Mouse (Mus musculus): ENCODE measurements around the gene BC017158. TPM values are rescaled to one million over a fixed set of nuclear protein-coding genes. Genes with fewer than 3 reads are reported as not detected.

The BC017158 gene
- polyA plus RNA-seq, 1 experiment from 2014 or later = 23.6 TPM

DNA sequence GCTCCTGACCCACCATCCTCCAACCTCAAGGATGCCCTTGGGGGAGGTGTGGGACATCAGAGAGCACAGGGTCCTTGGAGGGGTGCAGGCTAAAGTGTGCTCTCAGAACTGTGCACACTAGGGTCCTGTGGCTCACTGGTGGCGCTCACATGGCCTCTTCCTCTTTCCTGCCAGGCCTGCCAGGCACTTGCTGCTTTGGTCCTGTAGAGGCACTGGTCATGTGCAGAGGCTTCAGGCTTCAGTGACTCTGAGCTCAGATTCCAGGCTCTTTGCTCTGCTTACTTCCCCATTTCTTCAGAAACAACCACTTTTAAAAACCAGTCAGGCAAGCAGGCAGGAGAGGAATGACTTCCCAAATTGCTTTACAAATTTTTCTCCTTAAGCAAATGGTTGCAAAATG is 34.9 kb upstream of the BC017158 start:
- Histone ChIP-seq H3K27me3 (replicated peaks; ENCODE audit: control insufficient read depth, insufficient read depth, low read length) (no peaks in the 10 kb centered on the region), H3K27ac (replicated peaks; ENCODE audit: low read depth, low read length) (no peak overlapping the region), H3K9ac (ENCODE audit: low read depth, low read length) (no peak overlapping the region), H3K36me3 (ENCODE audit: control insufficient read depth, insufficient read depth, low read length) (no peaks in the 10 kb centered on the region), H3K4me2 (ENCODE audit: low read depth, low read length) (no peak overlapping the region), H3K4me1 (ENCODE audit: control insufficient read depth, insufficient read depth, low read length) (no peaks in the 10 kb centered on the region), H3K4me3 (ENCODE audit: low read depth, low read length) (no peak overlapping the region), H3K9me3 (ENCODE audit: control insufficient read depth, low read length) (peaks cover 3% of the 10 kb centered on the region; the same call in 1 of the 2 replicates)
- DNase-seq (ENCODE audit: low spot score) (no peak), ATAC-seq (ENCODE audit: low read depth) (no peak)
- WGBS = 100% methylated on average over 1 of the region's 1 CpGs

- ATAC-seq (ENCODE audit: low read depth) (no peak), DNase-seq (ENCODE audit: low spot score) (no peak)
- peak overlapping the region; percentile 13; the same call in 1 of the 2 replicates for H3K4me2 ChIP-seq (ENCODE audit: low read depth, low read length)
- no peaks in the 10 kb centered on the region for H3K9me3 ChIP-seq (ENCODE audit: control insufficient read depth, low read length)
- H3K36me3 ChIP-seq (ENCODE audit: control insufficient read depth, insufficient read depth, low read length) = no peaks in the 10 kb centered on the region
- no peak overlapping the region for H3K27ac ChIP-seq (replicated peaks; ENCODE audit: low read depth, low read length)
- 32% methylated on average over 9 of the region's 9 CpGs for WGBS
- no peaks in the 10 kb centered on the region for H3K4me1 ChIP-seq (ENCODE audit: control insufficient read depth, insufficient read depth, low read length)
- no peak overlapping the region for H3K9ac ChIP-seq (ENCODE audit: low read depth, low read length)
- H3K27me3 ChIP-seq (replicated peaks; ENCODE audit: control insufficient read depth, insufficient read depth, low read length) = no peaks in the 10 kb centered on the region
- H3K4me3 ChIP-seq (ENCODE audit: low read depth, low read length) = no peak overlapping the region
Measured at GRCm38 (mm10) chr7:128330981-128331380, 33.0 kb upstream of the BC017158 start.

DNA sequence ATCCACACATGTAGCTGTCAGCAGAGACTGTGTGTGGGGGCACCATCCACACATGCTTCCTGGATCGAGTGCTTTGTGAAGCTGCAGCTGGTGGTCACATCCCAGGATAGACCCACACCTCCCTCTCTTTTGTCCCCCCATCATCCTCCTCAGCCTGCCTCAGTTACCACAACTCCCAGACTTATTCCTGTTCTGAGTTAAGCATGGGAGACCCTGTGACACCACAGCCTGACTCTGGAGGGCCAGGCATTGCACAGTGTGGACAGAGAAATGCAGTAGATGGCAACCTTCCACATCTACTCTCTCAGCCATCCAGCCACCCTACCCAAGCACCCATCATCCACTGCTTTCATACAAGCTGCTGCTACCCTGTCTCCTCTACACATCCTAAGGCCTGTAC is 27.0 kb upstream of the BC017158 start:
- no peak for ATAC-seq (ENCODE audit: low read depth)
- Histone ChIP-seq H3K4me2 (ENCODE audit: low read depth, low read length) (no peak overlapping the region), H3K27me3 (replicated peaks; ENCODE audit: control insufficient read depth, insufficient read depth, low read length) (no peaks in the 10 kb centered on the region), H3K9ac (ENCODE audit: low read depth, low read length) (no peak overlapping the region), H3K36me3 (ENCODE audit: control insufficient read depth, insufficient read depth, low read length) (no peaks in the 10 kb centered on the region), H3K4me1 (ENCODE audit: control insufficient read depth, insufficient read depth, low read length) (peaks cover 13% of the 10 kb centered on the region), H3K4me3 (ENCODE audit: low read depth, low read length) (no peak overlapping the region), H3K9me3 (ENCODE audit: control insufficient read depth, low read length) (no peaks in the 10 kb centered on the region), H3K27ac (replicated peaks; ENCODE audit: low read depth, low read length) (no peak overlapping the region)
- WGBS = 58% methylated on average over 1 of the region's 1 CpGs
- DNase-seq (ENCODE audit: low spot score) = no peak

- DNase-seq (ENCODE audit: low spot score) (peak; percentile 77), ATAC-seq (ENCODE audit: low read depth) (peak; percentile 47; the same call in 1 of the 2 replicates)
- 43% methylated on average over 7 of the region's 7 CpGs for WGBS
Measured at GRCm38 (mm10) chr7:128321260-128321659, 23.3 kb upstream of the BC017158 start.

GRCm38 (mm10) chr7:128320219-128320816 is 22.3 kb upstream of the BC017158 start:
- no peaks in the 10 kb centered on the region for H3K36me3 ChIP-seq (ENCODE audit: control insufficient read depth, insufficient read depth, low read length)
- no peak overlapping the region for H3K4me2 ChIP-seq (ENCODE audit: low read depth, low read length)
- H3K9ac ChIP-seq (ENCODE audit: low read depth, low read length) = no peak overlapping the region
- no peak overlapping the region for H3K4me3 ChIP-seq (ENCODE audit: low read depth, low read length)
- ATAC-seq (ENCODE audit: low read depth) = no peak
- no peaks in the 10 kb centered on the region for H3K27me3 ChIP-seq (replicated peaks; ENCODE audit: control insufficient read depth, insufficient read depth, low read length)
- DNase-seq (ENCODE audit: low spot score) = peak; percentile 54
- H3K27ac ChIP-seq (replicated peaks; ENCODE audit: low read depth, low read length) = peak overlapping the region; percentile 52; the same call in 1 of the 2 replicates
- H3K9me3 ChIP-seq (ENCODE audit: control insufficient read depth, low read length) = no peaks in the 10 kb centered on the region
- H3K4me1 ChIP-seq (ENCODE audit: control insufficient read depth, insufficient read depth, low read length) = peaks cover 13% of the 10 kb centered on the region
- WGBS = 64% methylated on average over 2 of the region's 2 CpGs

More at GRCm38 (mm10) chr7:128321260-128321659, 23.3 kb upstream of the BC017158 start:
- no peaks in the 10 kb centered on the region for H3K36me3 ChIP-seq (ENCODE audit: control insufficient read depth, insufficient read depth, low read length)
- H3K27ac ChIP-seq (replicated peaks; ENCODE audit: low read depth, low read length) = 0 out of 2 replicates have a peak overlapping the region, but pooled peaks have one; percentile 52
- no peak overlapping the region for H3K4me3 ChIP-seq (ENCODE audit: low read depth, low read length)
- no peak overlapping the region for H3K9ac ChIP-seq (ENCODE audit: low read depth, low read length)
- H3K4me2 ChIP-seq (ENCODE audit: low read depth, low read length) = no peak overlapping the region
- H3K4me1 ChIP-seq (ENCODE audit: control insufficient read depth, insufficient read depth, low read length) = peaks cover 13% of the 10 kb centered on the region
- no peaks in the 10 kb centered on the region for H3K27me3 ChIP-seq (replicated peaks; ENCODE audit: control insufficient read depth, insufficient read depth, low read length)
- H3K9me3 ChIP-seq (ENCODE audit: control insufficient read depth, low read length) = no peaks in the 10 kb centered on the region

- Histone ChIP-seq H3K9ac (ENCODE audit: low read depth, low read length) (no peak overlapping the region), H3K4me3 (ENCODE audit: low read depth, low read length) (no peak overlapping the region), H3K4me1 (ENCODE audit: control insufficient read depth, insufficient read depth, low read length) (peaks cover 13% of the 10 kb centered on the region), H3K27ac (replicated peaks; ENCODE audit: low read depth, low read length) (no peak overlapping the region), H3K4me2 (ENCODE audit: low read depth, low read length) (no peak overlapping the region), H3K9me3 (ENCODE audit: control insufficient read depth, low read length) (no peaks in the 10 kb centered on the region), H3K27me3 (replicated peaks; ENCODE audit: control insufficient read depth, insufficient read depth, low read length) (no peaks in the 10 kb centered on the region), H3K36me3 (ENCODE audit: control insufficient read depth, insufficient read depth, low read length) (no peaks in the 10 kb centered on the region)
- ATAC-seq (ENCODE audit: low read depth) (no peak), DNase-seq (ENCODE audit: low spot score) (peak; percentile 13)
- 63% methylated on average over 7 of the region's 7 CpGs for WGBS
Measured at GRCm38 (mm10) chr7:128319140-128319539, 21.2 kb upstream of the BC017158 start.

DNA sequence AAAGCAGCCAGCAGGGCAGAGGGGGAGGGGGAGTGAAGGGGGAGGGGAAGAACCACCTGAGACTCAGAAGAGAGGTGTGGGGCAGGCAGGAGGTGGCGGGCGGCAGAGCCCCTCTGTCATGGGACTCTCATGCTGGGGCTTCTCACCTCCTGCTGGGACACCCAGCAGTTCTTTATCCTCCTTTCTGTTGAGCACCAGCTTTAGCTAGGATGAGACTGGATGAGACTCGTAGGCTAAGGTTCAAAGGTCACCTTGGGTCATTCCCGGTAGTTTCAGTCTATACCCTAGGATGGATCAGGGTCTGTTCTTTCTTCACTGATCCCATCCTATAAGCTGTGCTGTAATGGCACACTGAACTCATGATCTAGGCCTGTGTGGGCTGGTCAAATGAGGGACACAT is 19.0 kb upstream of the BC017158 start:
- Histone ChIP-seq H3K4me2 (ENCODE audit: low read depth, low read length) (no peak overlapping the region), H3K27ac (replicated peaks; ENCODE audit: low read depth, low read length) (no peak overlapping the region), H3K36me3 (ENCODE audit: control insufficient read depth, insufficient read depth, low read length) (no peaks in the 10 kb centered on the region), H3K9ac (ENCODE audit: low read depth, low read length) (no peak overlapping the region), H3K9me3 (ENCODE audit: control insufficient read depth, low read length) (no peaks in the 10 kb centered on the region), H3K4me1 (ENCODE audit: control insufficient read depth, insufficient read depth, low read length) (peaks cover 13% of the 10 kb centered on the region), H3K27me3 (replicated peaks; ENCODE audit: control insufficient read depth, insufficient read depth, low read length) (no peaks in the 10 kb centered on the region), H3K4me3 (ENCODE audit: low read depth, low read length) (no peak overlapping the region)
- no peak for ATAC-seq (ENCODE audit: low read depth)
- DNase-seq (ENCODE audit: low spot score) = no peak
- WGBS = 53% methylated on average over 4 of the region's 4 CpGs

DNA sequence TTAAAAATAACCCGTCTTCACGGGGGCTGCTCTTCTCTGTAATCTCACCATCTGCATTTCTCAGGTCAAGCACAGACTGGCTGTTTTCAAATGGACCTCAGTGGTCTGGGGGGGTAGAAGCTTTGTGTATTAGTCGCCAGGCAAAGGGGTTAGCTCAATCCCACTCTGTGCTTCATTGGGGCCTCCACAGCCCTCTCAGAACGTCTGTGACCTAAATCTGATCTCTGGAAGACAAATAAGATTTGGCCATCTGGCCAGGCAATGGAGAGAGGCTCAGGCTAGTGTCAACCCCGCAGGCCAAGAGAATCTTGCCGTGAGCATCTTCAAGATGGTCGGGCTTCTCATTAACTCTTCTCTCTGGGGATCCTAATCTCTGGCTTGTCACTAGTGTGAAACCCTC is 16.5 kb upstream of the BC017158 start:
- ATAC-seq (ENCODE audit: low read depth) (no peak), DNase-seq (ENCODE audit: low spot score) (no peak)
- no peak overlapping the region for H3K4me3 ChIP-seq (ENCODE audit: low read depth, low read length)
- H3K27me3 ChIP-seq (replicated peaks; ENCODE audit: control insufficient read depth, insufficient read depth, low read length) = no peaks in the 10 kb centered on the region
- no peaks in the 10 kb centered on the region for H3K36me3 ChIP-seq (ENCODE audit: control insufficient read depth, insufficient read depth, low read length)
- H3K27ac ChIP-seq (replicated peaks; ENCODE audit: low read depth, low read length) = no peak overlapping the region
- 69% methylated on average over 7 of the region's 7 CpGs for WGBS
- no peak overlapping the region for H3K9ac ChIP-seq (ENCODE audit: low read depth, low read length)
- H3K9me3 ChIP-seq (ENCODE audit: control insufficient read depth, low read length) = no peaks in the 10 kb centered on the region
- no peak overlapping the region for H3K4me2 ChIP-seq (ENCODE audit: low read depth, low read length)
- no peaks in the 10 kb centered on the region for H3K4me1 ChIP-seq (ENCODE audit: control insufficient read depth, insufficient read depth, low read length)

DNA sequence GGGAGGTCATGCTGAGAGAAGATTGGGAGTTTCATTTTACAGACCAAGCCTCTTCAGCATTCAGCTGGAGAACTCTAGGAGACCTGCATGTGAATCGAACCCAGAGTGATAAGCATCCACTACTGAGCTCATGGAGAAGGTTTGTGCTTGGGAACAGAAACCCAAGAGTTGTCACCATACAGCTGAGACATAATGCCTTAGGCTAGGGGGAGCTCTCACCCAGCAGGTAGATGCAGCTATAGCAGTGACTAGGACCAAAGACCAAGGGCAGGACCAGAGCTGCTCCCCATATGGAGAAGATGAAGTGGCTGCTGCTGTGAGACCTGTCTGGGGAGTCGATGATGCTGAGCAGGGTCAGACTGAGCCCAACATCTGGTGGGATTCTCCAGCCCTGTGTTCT is 15.6 kb upstream of the BC017158 start:
- WGBS = 88% methylated on average over 2 of the region's 2 CpGs
- no peak overlapping the region for H3K4me3 ChIP-seq (ENCODE audit: low read depth, low read length)
- no peaks in the 10 kb centered on the region for H3K4me1 ChIP-seq (ENCODE audit: control insufficient read depth, insufficient read depth, low read length)
- no peak overlapping the region for H3K4me2 ChIP-seq (ENCODE audit: low read depth, low read length)
- ATAC-seq (ENCODE audit: low read depth) (no peak), DNase-seq (ENCODE audit: low spot score) (no peak)
- no peaks in the 10 kb centered on the region for H3K36me3 ChIP-seq (ENCODE audit: control insufficient read depth, insufficient read depth, low read length)
- H3K27me3 ChIP-seq (replicated peaks; ENCODE audit: control insufficient read depth, insufficient read depth, low read length) = no peaks in the 10 kb centered on the region
- H3K27ac ChIP-seq (replicated peaks; ENCODE audit: low read depth, low read length) = no peak overlapping the region
- no peak overlapping the region for H3K9ac ChIP-seq (ENCODE audit: low read depth, low read length)
- no peaks in the 10 kb centered on the region for H3K9me3 ChIP-seq (ENCODE audit: control insufficient read depth, low read length)

All from embryonic facial prominence, embryonic 14.5 days (tissue).